Mouse (Mus musculus): ENCODE measurements around the gene Snx8.

Snx8 gene

DNA sequence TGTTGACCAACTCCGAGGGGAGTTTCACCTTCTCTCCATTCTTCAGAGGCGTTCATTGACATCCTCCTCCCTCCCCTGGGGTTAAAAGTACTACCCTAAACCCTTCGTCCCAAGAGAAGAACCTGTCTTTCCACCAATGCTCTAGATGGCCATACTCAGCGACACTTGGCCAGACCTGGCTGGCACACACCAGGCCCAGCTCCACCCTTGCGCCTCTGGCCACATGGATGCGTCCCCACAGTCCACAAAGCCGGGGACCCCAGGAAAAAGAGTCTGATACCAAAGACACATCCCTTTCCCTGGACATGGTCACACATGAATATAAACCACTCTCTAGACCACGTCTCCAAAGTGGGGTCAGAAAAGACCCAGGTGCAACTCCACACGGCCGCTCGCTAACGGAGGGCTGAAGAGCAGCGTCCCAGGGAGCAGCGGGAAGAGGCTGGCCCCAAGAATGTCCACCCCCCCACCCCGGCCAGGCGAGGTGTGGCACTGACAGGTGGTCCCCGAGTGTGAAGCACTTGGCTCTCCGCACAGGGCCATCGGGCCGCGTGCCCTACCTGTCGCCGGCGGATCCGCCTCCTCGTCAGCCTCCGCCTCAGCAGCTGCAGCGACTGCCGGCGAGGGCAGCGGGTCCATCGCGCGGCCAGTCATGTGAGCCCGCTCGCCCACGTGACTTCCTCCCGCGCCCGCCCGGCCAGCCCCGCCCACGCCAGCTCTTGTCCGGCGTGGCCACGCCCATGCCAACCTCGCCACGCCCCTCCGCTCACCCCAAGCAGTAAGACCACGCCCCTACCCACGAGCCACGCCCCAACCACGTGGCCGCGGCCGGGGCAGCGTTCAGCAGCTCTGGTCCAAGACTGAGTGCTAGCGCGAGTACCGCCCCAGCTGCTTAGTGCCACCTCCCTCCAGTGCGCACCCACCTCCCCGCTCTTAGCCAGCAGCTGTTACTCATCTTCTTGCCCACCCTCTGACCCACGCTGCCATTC lies at the start of gene Snx8:
TSS of gene Snx8 (minus strand) at position 675 of the 989 bp plus-strand sequence.
- peak; percentile 98 for DNase-seq (ENCODE audit: low read depth, low spot score)

DNA sequence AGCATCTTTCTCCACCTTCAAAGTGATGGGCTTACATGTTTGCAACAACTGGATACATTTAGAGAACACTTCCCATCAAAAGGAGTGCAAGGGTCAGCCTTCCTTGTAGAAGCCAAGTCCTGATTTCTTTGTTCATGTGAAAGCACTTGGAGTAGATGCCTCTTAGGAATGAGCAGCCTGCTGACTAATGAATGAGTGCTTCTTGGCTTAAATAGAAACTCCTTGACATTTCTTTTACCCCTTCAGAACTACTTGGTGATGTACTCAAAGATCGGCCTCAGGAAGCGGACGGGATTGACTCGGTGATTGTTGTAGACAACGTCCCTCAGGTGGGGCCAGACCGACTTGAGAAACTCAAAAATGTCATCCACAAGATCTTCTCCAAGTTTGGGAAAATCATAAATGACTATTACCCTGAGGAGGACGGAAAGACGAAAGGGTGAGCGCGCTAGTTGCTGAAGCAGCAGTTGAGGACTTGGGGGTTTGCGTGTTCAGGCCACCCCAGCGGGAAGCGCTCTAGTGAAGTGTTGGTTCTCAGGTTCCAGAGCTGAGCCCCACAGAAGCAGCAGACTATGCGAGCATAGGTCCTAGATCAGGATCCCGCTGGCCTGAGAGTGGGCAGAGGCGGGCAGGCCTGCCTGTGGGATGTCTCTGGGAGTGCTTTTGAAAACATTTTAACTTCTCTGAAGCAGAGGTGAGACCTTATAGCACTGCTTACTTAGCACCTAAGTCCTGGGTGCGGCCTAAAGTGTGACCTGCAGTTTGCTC lies 36.1 kb upstream of the Snx8 start:
- DNase-seq (ENCODE audit: low read depth, low spot score): no peak

DNA sequence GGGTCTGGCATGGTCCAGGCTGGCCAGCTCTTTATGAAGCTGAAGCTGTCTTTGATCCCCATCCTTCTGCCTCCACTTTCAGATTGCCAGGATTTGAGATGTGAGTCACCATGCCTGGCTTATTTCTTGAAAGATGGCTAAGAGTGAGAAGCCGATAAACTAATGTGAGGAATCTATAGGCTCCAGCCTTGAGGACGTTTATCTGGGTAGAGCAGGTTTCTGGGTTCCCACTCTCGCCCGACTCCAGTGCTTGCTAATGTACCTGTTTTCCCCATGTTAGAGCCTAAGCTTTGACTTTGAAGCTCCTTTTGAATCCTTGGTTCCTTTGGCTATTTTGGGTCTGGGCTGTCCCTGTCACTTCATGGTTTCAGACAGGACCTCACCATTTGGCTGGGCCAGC lies 31.6 kb upstream of the Snx8 start:
- DNase-seq (ENCODE audit: low read depth, low spot score): no peak

DNA sequence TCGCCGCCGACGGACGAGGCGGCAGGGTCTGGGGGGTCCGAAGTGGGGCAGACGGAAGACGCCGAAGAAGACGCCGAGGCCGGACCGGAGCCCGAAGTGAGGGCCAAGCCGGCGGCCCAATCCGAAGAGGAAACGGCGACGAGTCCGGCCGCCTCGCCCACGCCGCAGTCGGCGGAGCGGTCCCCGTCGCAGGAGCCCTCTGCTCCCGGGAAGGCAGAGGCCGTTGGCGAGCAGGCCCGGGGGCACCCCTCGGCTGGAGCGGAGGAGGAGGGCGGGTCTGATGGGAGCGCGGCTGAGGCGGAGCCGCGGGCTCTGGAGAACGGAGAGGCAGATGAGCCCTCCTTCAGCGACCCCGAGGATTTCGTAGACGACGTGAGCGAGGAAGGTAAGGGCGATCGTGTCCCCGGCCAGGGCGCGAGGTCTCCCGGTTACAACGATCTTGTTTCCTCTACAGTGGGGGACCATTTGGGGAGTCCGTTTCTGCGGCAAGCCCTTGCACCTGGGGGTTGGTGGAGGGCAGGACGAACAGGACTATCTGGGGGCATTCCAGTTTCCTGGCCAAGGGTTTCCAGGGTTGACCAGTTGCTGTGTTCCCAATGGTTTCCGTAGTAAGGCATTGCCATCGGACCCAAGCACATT lies 30.5 kb upstream of the Snx8 start:
- no peak for DNase-seq (ENCODE audit: low read depth, low spot score)

DNA sequence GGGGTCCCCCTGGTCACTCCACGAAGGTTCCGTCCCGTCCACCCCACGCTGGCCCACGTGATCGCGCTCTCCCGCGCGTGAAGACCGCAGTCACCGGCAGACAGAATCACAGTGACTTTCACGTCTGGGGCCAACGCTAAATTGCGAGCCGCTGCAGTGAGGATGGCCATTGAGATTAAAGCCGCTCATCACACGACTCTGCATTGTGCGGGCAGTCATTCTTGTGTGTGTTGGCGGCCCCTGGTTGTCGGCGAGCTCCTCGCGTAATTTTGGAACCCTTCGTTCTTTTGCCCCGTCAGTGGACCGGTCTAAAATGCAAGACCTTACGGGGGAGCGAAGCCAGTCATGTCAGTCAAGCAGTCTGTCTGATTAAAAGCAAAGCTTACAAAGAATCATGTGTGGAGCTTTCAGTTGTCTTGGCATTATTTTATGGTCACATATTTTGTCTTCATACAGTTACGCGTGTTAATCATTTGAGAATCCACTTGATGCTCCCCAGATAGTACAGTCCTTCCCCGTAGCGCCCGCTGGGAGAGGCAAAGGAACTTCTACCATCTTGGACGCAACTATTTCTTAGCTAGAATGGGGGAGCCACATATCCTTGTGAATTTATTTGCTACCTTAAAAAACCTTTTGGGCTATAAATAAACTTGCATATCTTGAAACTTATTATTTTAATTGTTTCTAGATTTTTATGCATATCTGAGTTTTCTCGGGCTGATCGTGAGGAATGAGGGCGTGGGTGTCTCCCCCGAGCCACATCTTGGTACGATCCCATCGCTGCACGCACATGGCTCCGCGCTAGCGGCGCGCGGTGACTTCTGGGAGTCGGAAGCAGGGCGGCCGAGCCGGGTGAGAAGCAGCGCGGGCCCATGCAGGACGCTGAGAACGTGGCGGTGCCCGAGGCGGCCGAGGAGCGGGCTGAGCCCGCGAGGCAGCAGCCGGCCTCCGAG lies 29.7 kb upstream of the Snx8 start, which contains the start of gene Eif3b:
TSS of gene Eif3b (plus strand) at position 840 of the 953 bp plus-strand sequence.
- DNase-seq (ENCODE audit: low read depth, low spot score): peak; percentile 87

DNA sequence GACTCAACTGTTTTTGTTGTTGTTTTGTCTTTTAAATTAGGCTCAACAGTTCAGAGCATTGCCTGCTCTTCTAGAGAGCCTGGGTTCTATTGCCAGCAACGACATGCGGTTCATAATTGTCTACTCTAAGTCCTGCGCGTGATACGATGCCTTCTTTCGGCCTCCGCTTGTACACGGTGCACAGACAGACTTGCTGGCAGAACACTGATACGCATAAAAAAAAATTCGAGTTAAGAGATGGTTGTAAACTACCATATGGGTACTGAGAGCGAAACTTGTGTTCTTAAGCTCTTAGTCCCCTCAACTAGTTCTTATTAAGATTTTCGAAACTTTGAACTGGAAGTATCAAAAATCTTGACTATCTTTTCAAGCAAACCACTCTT lies 29.0 kb upstream of the Snx8 start:
- no peak for DNase-seq (ENCODE audit: low read depth, low spot score)

DNA sequence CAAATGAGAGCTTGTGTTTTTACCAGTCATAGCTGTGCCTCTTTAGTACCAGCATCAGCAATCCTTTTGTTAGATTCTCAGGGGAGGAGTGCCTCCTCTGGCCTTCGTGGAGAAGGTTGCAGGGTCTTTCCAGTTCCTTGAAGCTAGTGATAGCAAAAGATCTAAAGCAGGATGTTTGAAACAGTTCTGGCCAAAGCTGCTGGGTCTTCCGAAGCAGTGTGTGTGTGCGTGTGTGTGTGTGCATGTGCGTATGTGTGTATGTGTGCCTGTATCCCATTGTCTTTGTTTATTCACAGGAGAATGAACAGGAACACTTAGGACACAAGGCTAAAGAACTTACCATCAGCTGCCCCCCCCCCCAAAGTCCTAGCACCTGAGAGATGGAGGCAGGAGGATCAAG lies 25.6 kb upstream of the Snx8 start:
- DNase-seq (ENCODE audit: low read depth, low spot score): no peak

DNA sequence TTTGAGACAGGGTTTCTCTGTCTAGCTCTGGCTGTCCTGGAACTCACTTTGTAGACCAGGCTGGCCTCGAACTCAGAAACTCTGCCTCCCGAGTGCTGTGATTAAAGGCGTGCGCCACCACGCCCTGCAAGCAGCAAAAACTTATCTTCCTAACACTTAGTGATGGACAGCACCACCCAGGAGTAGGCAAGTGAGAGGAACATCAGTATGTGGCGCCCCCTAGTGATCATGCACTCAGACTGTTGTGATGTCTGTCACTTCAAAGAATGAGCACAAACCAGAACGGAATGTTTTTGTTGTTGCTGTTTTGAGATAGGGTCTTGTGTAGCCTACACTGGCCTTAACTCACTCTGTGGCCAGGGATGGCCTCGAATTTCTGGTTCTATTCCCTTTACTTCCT lies 22.3 kb upstream of the Snx8 start:
- peak; percentile 39 for DNase-seq (ENCODE audit: low read depth, low spot score)

DNA sequence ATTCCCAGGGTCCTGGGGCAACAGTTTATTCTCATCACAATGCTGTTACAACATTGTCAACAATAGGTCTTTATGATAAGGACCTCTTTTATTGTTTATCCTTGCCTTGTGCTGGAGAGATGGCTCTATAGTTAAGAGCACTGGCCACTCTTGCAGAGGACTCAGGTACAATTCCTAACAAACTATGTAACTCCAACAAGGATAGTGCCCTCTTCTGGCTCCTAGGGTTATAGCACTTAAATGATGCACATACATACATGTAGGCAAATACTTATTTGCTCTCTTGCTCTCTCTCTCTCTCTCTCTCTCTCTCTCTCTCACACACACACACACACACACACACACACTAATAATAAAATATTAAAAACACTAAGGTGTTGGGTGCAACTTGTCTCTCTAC lies 19.7 kb upstream of the Snx8 start:
- no peak for DNase-seq (ENCODE audit: low read depth, low spot score)

DNA sequence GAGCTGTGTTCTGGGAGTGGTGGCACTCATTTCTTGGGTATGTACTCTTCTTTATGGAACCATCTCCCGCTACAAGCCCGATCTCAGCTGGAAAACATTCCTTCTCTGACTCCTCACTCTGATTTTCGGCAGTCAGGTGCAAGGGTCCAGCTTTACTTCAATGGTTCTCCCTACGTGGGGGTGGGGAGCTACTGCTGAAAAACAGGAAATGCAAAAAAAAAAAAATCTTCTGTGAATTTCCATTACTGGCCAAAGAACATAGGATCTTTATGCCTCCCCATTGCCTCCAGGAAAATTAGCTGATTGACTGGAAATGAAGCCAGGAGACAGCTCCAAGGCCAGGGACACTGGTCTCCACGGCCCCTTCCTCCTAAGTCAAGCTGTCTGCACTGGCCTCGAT lies 17.6 kb upstream of the Snx8 start:
- no peak for DNase-seq (ENCODE audit: low read depth, low spot score)

DNA sequence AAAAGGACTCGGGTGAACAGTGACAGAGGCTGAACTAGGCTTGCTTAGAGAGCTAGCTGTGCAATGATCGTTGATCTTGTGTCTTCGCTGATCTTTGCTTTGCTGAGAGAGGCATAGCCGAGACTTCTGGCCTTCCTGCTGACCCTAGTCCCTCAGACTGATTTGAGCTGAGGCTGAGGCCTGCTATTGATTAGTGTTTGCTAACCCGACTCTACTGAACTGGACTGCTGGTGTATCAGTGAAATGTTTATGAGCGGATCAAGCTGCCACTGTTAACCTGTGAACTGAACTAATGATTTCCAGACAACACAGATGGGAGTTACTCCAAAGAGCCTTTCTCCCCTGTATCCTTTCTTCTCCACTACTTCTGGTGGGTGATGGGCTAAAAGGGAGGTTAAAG lies 16.1 kb upstream of the Snx8 start:
- DNase-seq (ENCODE audit: low read depth, low spot score): no peak

DNA sequence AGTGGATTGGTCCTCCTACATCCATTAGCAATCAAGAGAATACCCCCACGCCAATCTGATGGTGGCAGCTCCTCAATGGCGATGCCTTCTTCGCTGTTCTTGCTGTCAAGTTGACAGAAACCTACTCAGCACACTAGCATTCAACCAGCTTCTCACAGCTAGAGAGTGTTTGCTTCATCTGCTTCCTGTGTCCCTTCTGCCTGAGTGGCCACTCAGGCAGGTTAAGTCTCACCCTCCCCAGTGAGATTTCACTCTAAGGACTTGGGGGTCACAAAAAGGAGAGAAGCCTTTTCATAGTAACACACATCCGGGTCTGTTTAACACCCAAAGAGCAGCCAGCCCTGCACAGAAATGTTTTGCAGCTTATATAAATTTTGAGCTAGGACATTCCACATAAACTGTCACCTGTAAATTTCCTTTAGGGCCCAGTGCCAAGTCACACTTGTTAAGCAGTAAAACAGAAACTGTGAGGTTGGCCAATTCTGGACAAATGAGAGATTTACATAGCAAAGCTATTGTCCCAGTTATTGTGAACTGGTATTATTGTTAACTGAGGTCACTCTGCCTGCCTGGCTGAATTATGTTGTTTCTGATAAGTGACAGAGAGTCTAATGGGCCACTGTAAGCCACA lies 13.7 kb upstream of the Snx8 start:
- DNase-seq (ENCODE audit: low read depth, low spot score): no peak

DNA sequence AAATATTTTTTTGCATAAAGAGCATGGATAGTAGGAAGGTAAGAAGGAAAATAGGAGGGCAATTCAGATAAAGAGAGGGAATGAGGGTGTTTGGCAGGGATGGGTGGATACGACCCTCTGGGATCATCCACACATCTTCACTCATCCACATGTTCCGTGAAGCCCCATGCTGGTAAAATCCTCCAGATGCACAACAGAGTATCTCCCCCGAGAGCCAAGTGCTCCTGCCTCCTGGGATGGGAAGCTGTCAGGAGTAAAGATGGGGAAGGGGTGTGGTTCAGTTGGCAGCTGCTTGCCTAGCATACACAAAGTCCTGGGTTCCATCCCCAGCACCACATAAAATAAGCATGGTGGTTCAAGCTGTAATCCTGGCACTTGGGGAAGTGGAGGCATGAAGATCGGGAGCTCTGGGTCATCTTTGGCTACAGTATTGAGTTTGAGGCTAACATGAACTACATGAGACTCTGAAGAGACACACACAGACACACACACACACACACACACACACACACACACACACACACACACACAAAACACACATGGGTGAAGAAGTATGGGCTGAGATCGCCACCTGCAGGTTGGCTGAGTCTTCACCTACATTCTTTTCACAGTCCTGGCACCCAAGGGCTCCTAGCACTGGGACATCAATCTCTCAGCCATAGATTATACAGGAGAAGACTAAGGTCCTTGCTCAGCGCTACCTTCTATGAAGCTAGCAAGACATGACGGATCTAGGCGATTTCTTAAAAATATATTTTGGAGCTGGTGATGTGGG lies 7.3 kb upstream of the Snx8 start:
- DNase-seq (ENCODE audit: low read depth, low spot score): no peak

DNA sequence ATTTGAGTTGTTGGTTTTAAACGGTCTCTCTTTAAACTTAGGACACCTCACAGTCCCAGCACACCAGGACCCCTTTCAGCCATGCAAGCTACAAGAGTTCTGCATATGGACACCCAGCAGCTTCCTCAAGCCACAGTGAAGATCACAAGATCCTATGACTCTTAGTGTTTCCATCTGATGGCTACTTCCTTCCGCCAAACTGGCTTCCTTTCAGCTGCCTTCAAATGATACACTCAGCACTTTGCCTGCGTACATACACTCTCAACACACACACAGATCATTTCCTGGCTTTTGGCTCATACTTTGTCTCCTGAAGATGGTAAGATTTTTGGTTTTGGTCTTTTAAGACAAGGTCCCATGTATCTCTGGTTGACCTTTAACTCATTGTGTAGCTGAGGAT lies 3.6 kb upstream of the Snx8 start:
- DNase-seq (ENCODE audit: low read depth, low spot score): no peak

DNA sequence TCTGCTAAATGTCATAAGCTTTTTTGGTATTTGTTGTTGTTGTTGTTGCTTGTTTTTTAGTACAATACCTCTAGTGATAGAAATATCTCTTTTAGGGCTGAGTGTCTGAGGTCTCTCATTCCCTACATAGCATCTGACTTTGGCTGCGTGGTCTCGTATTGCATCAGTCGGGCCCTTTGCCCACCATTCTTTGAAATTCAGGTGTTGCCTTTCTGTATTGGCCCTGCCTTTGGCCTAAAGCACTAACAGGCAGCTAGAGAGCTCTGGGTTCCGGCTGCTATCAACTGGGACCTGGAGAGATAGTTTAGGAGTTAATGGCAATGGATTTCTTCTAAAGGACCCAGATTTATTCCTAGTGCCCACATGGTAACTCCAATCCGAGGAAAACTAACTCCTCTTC lies 2.9 kb upstream of the Snx8 start:
- DNase-seq (ENCODE audit: low read depth, low spot score): no peak

DNA sequence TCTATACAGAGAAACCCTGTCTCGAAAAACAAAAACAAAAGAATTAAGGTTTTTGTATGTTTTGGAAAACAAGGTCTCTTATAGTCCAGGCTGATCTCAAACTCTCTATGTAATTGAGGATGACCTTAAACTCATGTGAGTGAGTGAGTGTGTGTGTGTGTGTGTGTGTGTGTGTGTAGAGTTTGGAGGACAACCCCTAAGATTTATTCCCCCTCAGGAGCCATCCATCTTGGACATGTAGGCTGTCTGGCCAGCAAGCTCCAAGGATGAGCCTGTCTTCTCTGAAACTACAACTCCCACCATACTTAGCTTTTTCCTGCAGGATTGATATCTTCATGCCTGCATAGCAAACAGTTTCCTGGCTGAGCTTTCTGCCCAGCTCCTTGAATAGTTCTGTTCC lies 2.4 kb upstream of the Snx8 start:
- no peak for DNase-seq (ENCODE audit: low read depth, low spot score)

DNA sequence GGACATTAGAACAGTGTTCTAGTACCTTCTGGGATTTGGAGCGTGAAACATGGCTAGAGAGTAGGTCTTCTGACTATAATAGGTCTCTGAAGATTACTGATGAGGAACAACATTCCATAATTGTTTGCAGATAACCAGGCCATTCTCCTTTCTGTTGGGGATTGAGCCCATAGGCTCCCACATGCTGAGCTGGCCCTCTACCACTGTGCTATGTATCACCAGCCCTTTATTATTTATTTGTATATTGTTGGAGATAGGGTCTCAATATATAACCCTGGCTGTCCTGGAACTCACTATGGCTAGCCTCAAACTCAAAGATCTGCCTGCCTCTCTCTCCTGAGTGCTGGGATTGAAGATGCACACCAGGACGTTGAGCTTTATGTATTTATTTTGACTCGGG lies 585 bp upstream of the Snx8 start:
- no peak for DNase-seq (ENCODE audit: low read depth, low spot score)

DNA sequence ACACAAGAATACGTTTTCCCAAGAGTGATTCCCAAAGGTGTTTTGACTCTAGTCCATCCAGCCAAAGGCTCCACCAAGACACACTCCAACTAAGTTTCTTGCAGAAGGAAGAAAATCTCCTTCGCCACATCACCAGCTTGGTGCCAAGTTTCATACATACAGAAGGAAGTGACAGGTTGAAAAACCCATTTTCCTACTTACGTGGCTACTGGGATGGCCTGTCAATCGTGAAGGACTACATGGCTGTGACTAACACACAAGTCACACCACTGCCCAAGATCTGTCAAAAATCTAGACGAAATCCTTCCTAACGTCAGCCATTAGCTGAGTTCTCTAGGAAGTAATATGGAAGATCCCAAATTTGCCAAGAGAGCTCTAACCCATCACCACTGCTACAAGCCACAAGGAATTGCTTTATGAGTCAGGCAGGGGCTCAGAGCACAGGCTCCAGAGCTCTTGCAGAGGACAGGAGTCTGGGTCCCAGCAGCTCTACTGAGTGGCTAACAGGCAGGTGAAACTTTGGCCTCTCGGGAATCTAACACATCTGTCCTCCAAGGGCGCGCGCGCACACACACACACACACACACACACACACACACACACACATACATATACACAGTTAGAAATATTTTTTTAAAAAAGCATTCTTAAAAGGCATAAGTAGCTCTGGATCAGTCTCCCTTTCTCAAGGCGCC lies 1.1 kb downstream of the Snx8 start:
- DNase-seq (ENCODE audit: low read depth, low spot score): no peak

DNA sequence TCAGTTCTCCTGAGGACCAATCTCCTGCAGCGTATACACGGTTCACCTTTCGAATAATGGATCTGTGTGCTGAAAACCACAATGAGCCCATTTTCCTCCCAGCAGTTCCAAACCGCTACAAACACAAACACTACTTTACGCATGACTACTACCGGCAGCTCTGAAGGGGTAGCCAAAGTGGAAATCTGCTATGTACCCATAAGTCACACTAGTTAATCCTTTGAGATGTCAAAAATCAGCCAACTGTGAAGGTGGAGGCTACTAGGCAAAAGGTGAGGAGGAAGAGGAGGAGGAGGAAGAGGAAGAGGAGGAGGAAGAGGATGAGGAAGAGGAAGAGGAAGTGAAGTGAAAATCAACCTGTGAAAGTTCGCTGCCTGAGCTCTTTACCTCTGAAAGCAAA lies 1.8 kb downstream of the Snx8 start:
- no peak for DNase-seq (ENCODE audit: low read depth, low spot score)

Measured in embryo, embryonic 11.5 days (tissue).